Mouse (Mus musculus): ENCODE data around the gene Schip1. TPM values are rescaled to one million over a fixed set of nuclear protein-coding genes. Genes with fewer than 3 reads are reported as not detected.

Gene Schip1
- polyA plus RNA-seq, 1 experiment from 2014 or later: 48.0 TPM

- H3K36me3 ChIP-seq (replicated peaks): no peaks in the 10 kb centered on the region
- no peaks in the 10 kb centered on the region for H3K27me3 ChIP-seq (ENCODE audit: poor library complexity, severe bottlenecking)
- H3K4me1 ChIP-seq: peaks cover 10% of the 10 kb centered on the region; the same call in 1 of the 2 replicates
- H3K9me3 ChIP-seq: no peaks in the 10 kb centered on the region
- no peak overlapping the region for H3K4me3 ChIP-seq
- DNase-seq (ENCODE audit: extremely low spot score, low spot score): no peak
- H3K27ac ChIP-seq: no peak overlapping the region
- 91% methylated on average over 4 of the region's 4 CpGs for WGBS
Measured at GRCm38 (mm10) chr3:68246154-68246553, 181.6 kb downstream of the Schip1 start.

GRCm38 (mm10) chr3:68250589-68250988 lies 186.0 kb downstream of the Schip1 start:
- no peak overlapping the region for H3K27ac ChIP-seq
- H3K36me3 ChIP-seq (replicated peaks): no peaks in the 10 kb centered on the region

GRCm38 (mm10) chr3:68252335-68252734 lies 187.7 kb downstream of the Schip1 start:
- Histone ChIP-seq H3K27me3 (ENCODE audit: poor library complexity, severe bottlenecking) (no peaks in the 10 kb centered on the region), H3K9me3 (no peaks in the 10 kb centered on the region), H3K27ac (no peak overlapping the region), H3K4me1 (peaks cover 5% of the 10 kb centered on the region; the same call in 1 of the 2 replicates), H3K4me3 (no peak overlapping the region), H3K36me3 (replicated peaks) (no peaks in the 10 kb centered on the region)
- 71% methylated on average over 1 of the region's 1 CpGs for WGBS
- DNase-seq (ENCODE audit: extremely low spot score, low spot score): no peak

More at GRCm38 (mm10) chr3:68250589-68250988, 186.0 kb downstream of the Schip1 start:
- no peak for DNase-seq (ENCODE audit: extremely low spot score, low spot score)
- H3K4me1 ChIP-seq: peaks cover 5% of the 10 kb centered on the region; the same call in 1 of the 2 replicates
- H3K4me3 ChIP-seq: no peak overlapping the region
- H3K27me3 ChIP-seq (ENCODE audit: poor library complexity, severe bottlenecking): no peaks in the 10 kb centered on the region
- 84% methylated on average over 2 of the region's 2 CpGs for WGBS
- no peaks in the 10 kb centered on the region for H3K9me3 ChIP-seq

GRCm38 (mm10) chr3:68262304-68262703 lies 197.7 kb downstream of the Schip1 start:
- DNase-seq (ENCODE audit: extremely low spot score, low spot score): no peak
- WGBS: 83% methylated on average over 6 of the region's 6 CpGs
- no peaks in the 10 kb centered on the region for H3K4me1 ChIP-seq
- no peak overlapping the region for H3K4me3 ChIP-seq
- no peaks in the 10 kb centered on the region for H3K36me3 ChIP-seq (replicated peaks)
- no peaks in the 10 kb centered on the region for H3K27me3 ChIP-seq (ENCODE audit: poor library complexity, severe bottlenecking)
- no peak overlapping the region for H3K27ac ChIP-seq
- H3K9me3 ChIP-seq: no peaks in the 10 kb centered on the region

GRCm38 (mm10) chr3:68267905-68268304 lies 203.3 kb downstream of the Schip1 start:
- DNase-seq (ENCODE audit: extremely low spot score, low spot score): no peak
- Histone ChIP-seq H3K4me1 (peaks cover 4% of the 10 kb centered on the region), H3K27ac (no peak overlapping the region), H3K9me3 (peaks cover 4% of the 10 kb centered on the region; the same call in 1 of the 2 replicates), H3K36me3 (replicated peaks) (no peaks in the 10 kb centered on the region), H3K4me3 (no peak overlapping the region), H3K27me3 (ENCODE audit: poor library complexity, severe bottlenecking) (no peaks in the 10 kb centered on the region)
- WGBS: 86% methylated on average over 4 of the region's 4 CpGs

GRCm38 (mm10) chr3:68269251-68269650 lies 204.6 kb downstream of the Schip1 start:
- Histone ChIP-seq H3K4me3 (no peak overlapping the region), H3K27ac (peak overlapping the region; percentile 44; the same call in 1 of the 2 replicates), H3K9me3 (peaks cover 4% of the 10 kb centered on the region; the same call in 1 of the 2 replicates), H3K36me3 (replicated peaks) (no peaks in the 10 kb centered on the region), H3K27me3 (ENCODE audit: poor library complexity, severe bottlenecking) (no peaks in the 10 kb centered on the region), H3K4me1 (peaks cover 4% of the 10 kb centered on the region)
- DNase-seq (ENCODE audit: extremely low spot score, low spot score): no peak
- 90% methylated on average over 4 of the region's 4 CpGs for WGBS

GRCm38 (mm10) chr3:68270246-68270645 lies 205.6 kb downstream of the Schip1 start:
- Histone ChIP-seq H3K4me1 (peaks cover 4% of the 10 kb centered on the region), H3K36me3 (replicated peaks) (no peaks in the 10 kb centered on the region), H3K4me3 (no peak overlapping the region), H3K27ac (no peak overlapping the region), H3K27me3 (ENCODE audit: poor library complexity, severe bottlenecking) (no peaks in the 10 kb centered on the region), H3K9me3 (peaks cover 4% of the 10 kb centered on the region; the same call in 1 of the 2 replicates)
- DNase-seq (ENCODE audit: extremely low spot score, low spot score): no peak
- 90% methylated on average over 6 of the region's 6 CpGs for WGBS

GRCm38 (mm10) chr3:68271457-68271856 lies 206.9 kb downstream of the Schip1 start:
- Histone ChIP-seq H3K4me1 (peaks cover 4% of the 10 kb centered on the region), H3K27me3 (ENCODE audit: poor library complexity, severe bottlenecking) (no peaks in the 10 kb centered on the region), H3K27ac (no peak overlapping the region), H3K9me3 (peaks cover 4% of the 10 kb centered on the region; the same call in 1 of the 2 replicates), H3K4me3 (no peak overlapping the region), H3K36me3 (replicated peaks) (no peaks in the 10 kb centered on the region)
- no peak for DNase-seq (ENCODE audit: extremely low spot score, low spot score)
- 37% methylated on average over 3 of the region's 3 CpGs for WGBS

- no peaks in the 10 kb centered on the region for H3K36me3 ChIP-seq (replicated peaks)
- H3K4me3 ChIP-seq: no peak overlapping the region
- H3K4me1 ChIP-seq: peaks cover 4% of the 10 kb centered on the region
- no peaks in the 10 kb centered on the region for H3K27me3 ChIP-seq (ENCODE audit: poor library complexity, severe bottlenecking)
- peak overlapping the region; percentile 63; the same call in 1 of the 2 replicates for H3K27ac ChIP-seq
- DNase-seq (ENCODE audit: extremely low spot score, low spot score): no peak
- H3K9me3 ChIP-seq: peaks cover 4% of the 10 kb centered on the region; the same call in 1 of the 2 replicates
- 81% methylated on average over 3 of the region's 3 CpGs for WGBS
Measured at GRCm38 (mm10) chr3:68271881-68272280, 207.3 kb downstream of the Schip1 start.

GRCm38 (mm10) chr3:68282844-68283594 lies 218.4 kb downstream of the Schip1 start:
- H3K27me3 ChIP-seq (ENCODE audit: poor library complexity, severe bottlenecking): no peaks in the 10 kb centered on the region
- no peak overlapping the region for H3K27ac ChIP-seq
- H3K36me3 ChIP-seq (replicated peaks): no peaks in the 10 kb centered on the region
- peaks cover 8% of the 10 kb centered on the region for H3K4me1 ChIP-seq
- H3K9me3 ChIP-seq: no peaks in the 10 kb centered on the region
- no peak overlapping the region for H3K4me3 ChIP-seq
- 60% methylated on average over 7 of the region's 7 CpGs for WGBS
- no peak for DNase-seq (ENCODE audit: extremely low spot score, low spot score)

GRCm38 (mm10) chr3:68283595-68283991 lies 219.0 kb downstream of the Schip1 start:
- Histone ChIP-seq H3K4me3 (no peak overlapping the region), H3K36me3 (replicated peaks) (no peaks in the 10 kb centered on the region), H3K27me3 (ENCODE audit: poor library complexity, severe bottlenecking) (no peaks in the 10 kb centered on the region), H3K4me1 (peaks cover 8% of the 10 kb centered on the region), H3K9me3 (no peaks in the 10 kb centered on the region), H3K27ac (no peak overlapping the region)
- 67% methylated on average over 10 of the region's 10 CpGs for WGBS
- DNase-seq (ENCODE audit: extremely low spot score, low spot score): no peak

- Histone ChIP-seq H3K27me3 (ENCODE audit: poor library complexity, severe bottlenecking) (no peaks in the 10 kb centered on the region), H3K36me3 (replicated peaks) (no peaks in the 10 kb centered on the region), H3K4me3 (no peak overlapping the region), H3K9me3 (no peaks in the 10 kb centered on the region), H3K27ac (no peak overlapping the region), H3K4me1 (peaks cover 8% of the 10 kb centered on the region)
- no peak for DNase-seq (ENCODE audit: extremely low spot score, low spot score)
- 91% methylated on average over 2 of the region's 2 CpGs for WGBS
Measured at GRCm38 (mm10) chr3:68284500-68284899, 219.9 kb downstream of the Schip1 start.

GRCm38 (mm10) chr3:68296752-68297151 lies 232.2 kb downstream of the Schip1 start:
- no peak for DNase-seq (ENCODE audit: extremely low spot score, low spot score)
- no peaks in the 10 kb centered on the region for H3K9me3 ChIP-seq

More at GRCm38 (mm10) chr3:68296752-68297151, 232.2 kb downstream of the Schip1 start:
- no peaks in the 10 kb centered on the region for H3K4me1 ChIP-seq
- H3K27ac ChIP-seq: no peak overlapping the region
- WGBS: 94% methylated on average over 7 of the region's 7 CpGs
- no peaks in the 10 kb centered on the region for H3K36me3 ChIP-seq (replicated peaks)
- H3K27me3 ChIP-seq (ENCODE audit: poor library complexity, severe bottlenecking): no peaks in the 10 kb centered on the region
- H3K4me3 ChIP-seq: no peak overlapping the region

Measured in forebrain, embryonic 10.5 days (tissue).